Mouse (Mus musculus) neural tube, embryonic 14.5 days (tissue): ENCODE measurements around the gene Prr5. TPM values are rescaled to one million over a fixed set of nuclear protein-coding genes. Genes with fewer than 3 reads are reported as not detected.

ENCODE experiments used
- ATAC-seq: fragments of 200-750 bp; cut with Nextera tagmentation; 2 replicates; pipeline ENCODE4 v1.8.0; 2017; ENCODE audit warnings: low read depth, mild to moderate bottlenecking, moderate TSS enrichment, moderate library complexity
- H3K27ac ChIP-seq: fragments of 300-500 bp; sonication (generic); 2 replicates; pipeline ENCODE4 v1.5.1; 2014; ENCODE audit warnings: low read depth, mild to moderate bottlenecking, control low read depth, low read length, moderate library complexity, mixed read lengths
- H3K27me3 ChIP-seq: fragments of 300-500 bp; sonication (generic); 2 replicates; pipeline ENCODE4 v1.6.1; 2014; ENCODE audit warnings: low read length; ENCODE audit not compliant: control insufficient read depth, insufficient read depth
- H3K36me3 ChIP-seq: fragments of 300-500 bp; sonication (generic); 2 replicates; pipeline ENCODE4 v1.6.1; 2014; ENCODE audit warnings: low read length, mixed read lengths; ENCODE audit not compliant: control insufficient read depth, insufficient read depth
- H3K4me1 ChIP-seq: fragments of 300-500 bp; sonication (generic); 2 replicates; pipeline ENCODE4 v1.6.1; 2014; ENCODE audit warnings: low read length; ENCODE audit not compliant: control insufficient read depth, insufficient read depth
- H3K4me2 ChIP-seq: fragments of 300-500 bp; sonication (generic); 2 replicates; pipeline ENCODE4 v1.6.1; 2014; ENCODE audit warnings: mild to moderate bottlenecking, low read depth, low read length, control low read depth
- H3K4me3 ChIP-seq: fragments of 300-500 bp; sonication (generic); 2 replicates; pipeline ENCODE4 v1.5.1; 2014; ENCODE audit warnings: low read depth, low read length, control low read depth, mixed read lengths
- H3K9ac ChIP-seq: fragments of 300-500 bp; sonication (generic); replicated peaks from 2 replicates; pipeline ENCODE4 v1.6.1; 2014; ENCODE audit warnings: low read depth, mild to moderate bottlenecking, control low read depth, low read length, mixed read lengths
- H3K9me3 ChIP-seq: fragments of 300-500 bp; sonication (generic); 2 replicates; pipeline ENCODE4 v1.6.1; 2016; ENCODE audit warnings: low read length; ENCODE audit not compliant: control insufficient read depth
- WGBS: fragments of 180-500 bp; shearing (Covaris S2); extraction: QIAGEN DNeasy Blood & Tissue Kit; methylation state at CpG from one replicate; pipeline ENCODE4 v1.1.7; 2014; 5-methylcytosine and 5-hydroxymethylcytosine counted together
- polyA plus RNA-seq: library from polyadenylated mRNA; unstranded; fragments of >200 nt; fragmentation: Nextera tagmentation; extraction: Ambion mirVana; gene quantifications from 2 replicates; pipeline ENCODE4 v1.2.1, GENCODE M21; 2014

Gene Prr5
- polyA plus RNA-seq, 1 experiment from 2014 or later, result 27.9 TPM

DNA sequence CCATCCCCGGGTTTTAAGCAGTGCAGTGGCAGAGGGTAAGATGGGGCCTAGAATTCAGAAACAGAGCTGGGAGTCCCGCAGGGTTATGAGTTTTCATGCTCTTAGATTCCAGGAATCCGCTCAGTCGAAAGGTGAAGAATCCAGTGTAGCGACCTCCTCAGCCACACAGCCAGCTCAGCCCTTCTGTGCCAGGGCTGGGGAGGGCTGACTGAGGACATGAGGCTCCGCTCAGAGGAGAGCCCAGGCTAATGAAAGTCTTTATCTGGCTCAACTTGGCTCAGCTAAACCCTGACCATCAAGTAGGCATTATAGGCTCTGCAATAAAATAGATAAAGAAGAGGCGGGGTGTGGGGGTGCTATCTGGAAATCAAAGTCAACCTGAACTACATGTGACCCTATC, 16.3 kb upstream of the Prr5 start:
- Histone ChIP-seq H3K27ac (peak overlapping the region; percentile 90; the same call in 1 of the 2 replicates), H3K4me3 (no peak overlapping the region), H3K4me2 (no peak overlapping the region; the same call in 1 of the 2 replicates), H3K9me3 (no peaks in the 10 kb centered on the region), H3K9ac (no peak overlapping the region), H3K4me1 (peaks cover 9% of the 10 kb centered on the region; the same call in 1 of the 2 replicates), H3K27me3 (no peaks in the 10 kb centered on the region), H3K36me3 (no peaks in the 10 kb centered on the region)
- WGBS, result 93% methylated on average over 7 of the region's 7 CpGs
- ATAC-seq, result no peak

DNA sequence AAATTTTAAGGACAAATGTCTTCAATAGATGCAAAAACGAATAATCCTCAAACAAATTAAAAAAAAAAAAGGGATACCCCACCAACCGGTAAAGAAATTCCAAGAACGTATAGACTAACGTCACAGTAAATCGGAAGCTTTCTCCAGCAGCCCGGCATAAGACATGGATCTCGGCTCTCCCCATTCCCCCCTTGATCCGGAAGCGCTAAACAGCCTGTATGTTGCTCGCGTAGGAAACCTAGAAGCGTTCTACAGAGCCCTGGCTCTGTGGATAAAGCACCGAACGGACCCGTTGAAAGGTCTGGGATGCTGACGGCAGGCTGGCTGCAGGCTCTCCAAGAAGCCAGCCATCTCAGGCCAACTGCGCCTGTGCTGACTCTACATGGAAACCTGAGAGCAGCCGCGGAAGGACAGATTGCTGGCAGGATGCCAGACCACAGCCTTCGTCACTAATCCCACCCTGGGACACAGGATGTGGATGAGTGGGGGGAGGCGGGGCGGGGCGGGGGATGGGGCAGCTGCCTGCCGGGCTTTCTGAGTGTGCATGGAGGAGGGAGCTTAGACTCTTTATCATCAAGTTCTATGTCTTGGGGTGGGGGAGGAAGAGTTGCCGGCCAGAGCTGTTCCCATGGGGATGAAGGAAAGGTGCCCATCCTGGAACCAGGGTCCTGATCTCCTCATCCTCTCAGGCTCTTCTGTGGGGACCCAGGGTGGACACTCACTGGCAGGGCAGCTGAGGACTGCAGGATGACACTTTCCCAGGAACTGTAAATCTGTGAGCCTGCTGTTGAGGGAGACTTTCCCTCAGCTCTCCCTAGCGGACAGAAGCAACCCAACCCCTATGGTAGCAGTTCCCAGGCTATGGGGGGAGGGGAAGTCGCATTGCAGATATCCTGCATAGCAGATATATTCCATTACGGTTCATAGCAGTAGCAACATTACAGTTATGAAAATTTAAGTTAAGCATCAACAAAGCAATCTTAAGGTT, 15.1 kb upstream of the Prr5 start:
- H3K27me3 ChIP-seq, result no peaks in the 10 kb centered on the region
- 5% methylated on average over 28 of the region's 28 CpGs for WGBS

DNA sequence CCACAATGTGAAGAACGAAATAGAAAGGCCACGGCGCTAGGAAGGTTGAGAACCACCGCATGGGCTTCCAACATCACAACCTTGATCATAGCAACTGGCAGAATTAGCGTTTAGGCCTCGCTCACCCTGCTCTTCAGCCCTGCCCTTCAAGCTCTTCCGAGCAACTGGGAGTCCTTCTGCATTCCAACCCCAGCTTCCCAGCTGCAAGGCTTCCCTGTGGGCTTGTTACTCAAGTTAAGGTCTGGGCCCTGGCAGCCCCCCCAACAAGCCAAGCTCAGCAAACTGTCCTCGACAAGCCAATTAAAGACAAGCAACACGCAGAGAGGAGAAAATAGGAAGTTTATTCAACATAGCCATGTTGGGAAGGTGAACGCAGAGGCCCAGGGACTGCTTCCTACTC, 14.4 kb upstream of the Prr5 start:
- Histone ChIP-seq H3K4me2 (no peak overlapping the region), H3K27me3 (no peaks in the 10 kb centered on the region), H3K36me3 (no peaks in the 10 kb centered on the region), H3K27ac (peak overlapping the region; percentile 90; the same call in 1 of the 2 replicates), H3K4me3 (no peak overlapping the region), H3K9ac (no peak overlapping the region), H3K4me1 (peaks cover 9% of the 10 kb centered on the region; the same call in 1 of the 2 replicates), H3K9me3 (no peaks in the 10 kb centered on the region)
- ATAC-seq, result no peak
- WGBS, result 58% methylated on average over 10 of the region's 10 CpGs

More for the DNA sequence above, 15.1 kb upstream of the Prr5 start:
- Histone ChIP-seq H3K4me3 (peak overlapping the region; percentile 25), H3K36me3 (no peaks in the 10 kb centered on the region), H3K27ac (peak overlapping the region; percentile 90), H3K4me2 (peak overlapping the region; percentile 44), H3K9ac (peak overlapping the region; percentile 17; the same call in 1 of the 2 replicates), H3K9me3 (no peaks in the 10 kb centered on the region), H3K4me1 (peaks cover 9% of the 10 kb centered on the region; the same call in 1 of the 2 replicates)
- ATAC-seq, result peak; percentile 89

DNA sequence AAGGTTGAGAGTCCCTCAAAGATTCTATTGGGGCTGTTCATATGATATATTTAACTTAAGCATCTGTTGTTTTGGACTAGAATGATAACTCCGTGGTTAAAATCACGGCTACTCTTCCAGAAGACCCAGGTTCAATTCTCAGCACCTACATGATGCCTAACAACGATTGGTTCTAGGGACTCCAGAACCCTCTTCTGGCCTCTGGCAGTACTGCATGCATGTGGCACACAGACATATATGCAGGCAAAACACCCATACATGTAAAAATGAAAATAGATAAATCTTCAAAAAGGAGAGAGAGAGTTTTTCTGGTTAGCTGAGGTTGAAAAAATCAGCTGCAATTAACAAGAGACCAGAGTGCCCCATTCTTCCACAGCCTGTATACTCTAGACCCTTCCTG, 12.7 kb upstream of the Prr5 start:
- ATAC-seq, result no peak
- no peaks in the 10 kb centered on the region for H3K27me3 ChIP-seq
- H3K27ac ChIP-seq, result no peak overlapping the region
- H3K36me3 ChIP-seq, result no peaks in the 10 kb centered on the region
- no peaks in the 10 kb centered on the region for H3K9me3 ChIP-seq
- no peak overlapping the region for H3K4me3 ChIP-seq
- WGBS, result 88% methylated on average over 3 of the region's 3 CpGs
- peaks cover 9% of the 10 kb centered on the region; the same call in 1 of the 2 replicates for H3K4me1 ChIP-seq
- H3K9ac ChIP-seq, result no peak overlapping the region
- H3K4me2 ChIP-seq, result no peak overlapping the region

DNA sequence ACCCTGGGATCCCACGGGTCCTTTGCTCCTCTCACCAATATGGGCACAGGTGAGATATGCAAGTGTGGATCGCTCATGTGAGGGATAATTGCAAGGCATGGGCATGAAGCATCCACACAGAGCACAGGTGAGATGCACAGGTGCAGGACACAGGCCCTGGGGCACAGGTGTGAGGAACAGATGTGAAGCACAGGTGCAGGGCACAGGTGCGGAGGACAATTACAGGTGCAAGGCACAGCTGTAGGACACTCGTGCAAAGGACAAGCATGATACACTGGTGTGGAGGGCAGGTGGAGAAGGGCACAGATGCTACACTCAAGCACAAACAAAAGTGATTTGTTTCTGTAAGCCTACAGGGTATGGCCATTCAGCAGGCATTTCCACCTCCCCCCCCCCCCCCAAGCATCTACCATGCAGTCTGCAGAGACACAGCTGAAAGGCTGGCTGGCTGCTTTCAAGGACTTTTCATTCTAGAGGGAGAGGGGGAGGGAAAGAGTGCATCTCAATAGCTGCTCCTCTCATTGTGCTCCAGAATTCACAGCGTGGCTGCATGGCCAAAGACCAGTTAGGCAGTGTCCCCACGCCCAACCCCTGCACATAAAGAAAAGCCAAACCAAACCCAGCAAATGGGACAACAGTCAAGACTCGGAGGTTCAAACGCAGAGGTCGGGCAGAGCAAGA, 11.9 kb upstream of the Prr5 start:
- Histone ChIP-seq H3K36me3 (no peaks in the 10 kb centered on the region), H3K4me1 (peaks cover 9% of the 10 kb centered on the region; the same call in 1 of the 2 replicates), H3K9me3 (no peaks in the 10 kb centered on the region), H3K27me3 (no peaks in the 10 kb centered on the region), H3K9ac (no peak overlapping the region), H3K4me2 (no peak overlapping the region), H3K4me3 (no peak overlapping the region), H3K27ac (no peak overlapping the region)
- 47% methylated on average over 9 of the region's 9 CpGs for WGBS
- ATAC-seq, result no peak

DNA sequence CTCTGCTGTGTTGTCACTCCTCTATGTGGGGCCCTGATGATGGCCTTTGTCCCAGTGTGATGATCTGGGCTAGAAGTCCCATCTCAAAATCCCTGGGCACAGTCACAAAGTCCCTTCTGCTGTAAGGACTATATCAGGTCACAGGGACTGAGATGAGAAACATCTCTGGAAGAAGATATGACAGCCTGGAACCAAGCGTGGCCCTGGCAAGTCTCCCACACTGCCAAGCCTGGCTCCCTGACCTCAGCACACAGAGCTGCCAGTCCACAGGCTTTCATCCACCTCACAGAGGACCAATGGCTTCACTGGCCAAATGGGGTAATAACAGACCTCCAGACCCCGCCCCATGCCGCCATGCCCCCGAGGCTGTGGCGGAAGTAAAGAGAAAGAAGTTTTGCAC, 10.8 kb upstream of the Prr5 start:
- Histone ChIP-seq H3K27ac (no peak overlapping the region), H3K4me3 (no peak overlapping the region), H3K9me3 (no peaks in the 10 kb centered on the region), H3K4me2 (no peak overlapping the region), H3K9ac (no peak overlapping the region), H3K36me3 (no peaks in the 10 kb centered on the region), H3K4me1 (peaks cover 12% of the 10 kb centered on the region; the same call in 1 of the 2 replicates), H3K27me3 (no peaks in the 10 kb centered on the region; the same call in 1 of the 2 replicates)
- no peak for ATAC-seq
- 85% methylated on average over 5 of the region's 5 CpGs for WGBS

DNA sequence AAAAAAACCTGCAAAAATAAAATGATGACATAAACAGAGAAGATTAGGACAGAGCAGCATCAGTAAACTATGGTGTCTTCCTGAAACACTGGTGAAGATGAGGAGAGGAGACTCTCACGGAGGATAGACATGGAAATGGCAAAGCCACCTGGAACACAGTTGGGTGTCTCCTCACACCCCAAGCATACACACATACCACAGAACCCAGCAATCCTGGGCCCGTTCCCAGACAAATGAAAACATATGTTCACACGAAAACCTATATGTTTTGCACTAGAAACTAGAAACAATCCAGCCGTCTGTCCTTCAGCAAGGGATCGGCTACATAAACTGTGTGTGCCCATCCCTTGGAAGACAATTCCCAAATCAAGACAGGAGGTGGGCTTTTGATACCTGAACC, 9.6 kb upstream of the Prr5 start:
- H3K9me3 ChIP-seq, result no peaks in the 10 kb centered on the region
- H3K27ac ChIP-seq, result no peak overlapping the region
- ATAC-seq, result no peak
- WGBS, result 79% methylated on average over 5 of the region's 5 CpGs
- H3K4me2 ChIP-seq, result no peak overlapping the region
- peaks cover 18% of the 10 kb centered on the region for H3K4me1 ChIP-seq
- H3K4me3 ChIP-seq, result no peak overlapping the region
- no peaks in the 10 kb centered on the region; the same call in 1 of the 2 replicates for H3K27me3 ChIP-seq
- no peak overlapping the region for H3K9ac ChIP-seq
- no peaks in the 10 kb centered on the region for H3K36me3 ChIP-seq

DNA sequence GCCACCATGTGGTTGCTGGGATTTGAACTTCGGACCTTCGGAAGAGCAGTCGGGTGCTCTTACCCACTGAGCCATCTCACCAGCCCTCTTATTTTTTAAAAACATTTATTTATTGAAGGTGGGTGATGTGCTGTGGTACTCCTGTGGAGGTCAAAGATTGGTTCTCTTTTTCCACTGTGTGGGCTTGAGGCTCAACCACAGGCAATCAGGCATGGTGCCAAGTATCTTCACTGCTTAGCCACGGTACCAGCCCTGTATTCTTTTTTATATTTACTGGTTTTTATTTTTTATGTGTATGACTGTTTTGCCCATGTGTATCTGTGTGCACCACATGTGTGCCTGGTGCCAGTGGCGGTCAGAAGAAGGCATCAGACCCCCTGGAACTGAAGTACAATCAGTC, 8.1 kb upstream of the Prr5 start:
- ATAC-seq, result no peak
- 95% methylated on average over 5 of the region's 5 CpGs for WGBS
- H3K27ac ChIP-seq, result no peak overlapping the region
- no peak overlapping the region for H3K4me3 ChIP-seq
- no peaks in the 10 kb centered on the region for H3K9me3 ChIP-seq
- H3K4me2 ChIP-seq, result no peak overlapping the region
- H3K36me3 ChIP-seq, result no peaks in the 10 kb centered on the region
- H3K4me1 ChIP-seq, result peaks cover 27% of the 10 kb centered on the region
- no peaks in the 10 kb centered on the region; the same call in 1 of the 2 replicates for H3K27me3 ChIP-seq
- no peak overlapping the region for H3K9ac ChIP-seq
